Mouse (Mus musculus) embryonic stem cell, embryonic (primary cell): Measurements from ENCODE around the gene Spata2l.

Source experiments
- CTCF ChIA-PET, 4 experiments: fragments of 300-600 bp in 2 of 4; fragments of 350-600 bp in 2 of 4; sonication (Branson Sonifier 250); formaldehyde crosslinking; loops; one replicate each; lab custom pipeline; 2022; ENCODE audit warnings: inconsistent platforms in 2 of 4; lab: Charles Lee
- POLR2A ChIA-PET, 4 experiments: fragments of 300-600 bp in 2 of 4; fragments of 350-600 bp in 2 of 4; sonication (Branson Sonifier 250); formaldehyde crosslinking; loops; one replicate each; lab custom pipeline; 2022; ENCODE audit warnings: antibody characterized with exemption in 4 of 4, inconsistent platforms in 1 of 4; lab: Charles Lee

The Spata2l gene

GRCm38 (mm10) chr8:123193771-123194170 lies 42.3 kb downstream of the Spata2l start:
- CTCF ChIA-PET, result interaction anchor here (0.6 to 1.4 kb wide), 5 partner anchors 8 to 575 kb away, joined by 3 to 14 read pairs (median 6); partner anchors contain the start of genes Chmp1a (in 1 of the 4) and Spata33 (in 1 of the 4)
- POLR2A ChIA-PET, result interaction anchor here in 3 of 4 experiments (0.6 to 2.0 kb wide), 11 partner anchors 9 to 87 kb away, joined by 3 to 8 read pairs (median 4); partner anchors contain the start of genes Chmp1a (in 1 of the 3) and Spata33 (in 1 of the 3)

- POLR2A ChIA-PET, result interaction anchor here in 3 of 4 experiments (0.6 to 3.6 kb wide), 12 partner anchors 11 to 655 kb away, joined by 3 to 15 read pairs (median 6); partner anchors contain the start of genes Chmp1a (in 2 of the 3) and Spata33 (in 2 of the 3)
- CTCF ChIA-PET, result interaction anchor here in 3 of 4 experiments (0.8 to 3.6 kb wide), 10 partner anchors 10 to 284 kb away, joined by 3 to 17 read pairs (median 7); partner anchors contain the start of genes Chmp1a (in 2 of the 3) and Spata33 (in 2 of the 3)
Measured at GRCm38 (mm10) chr8:123191908-123192307, 44.1 kb downstream of the Spata2l start.

- CTCF ChIA-PET, result interaction anchor here (0.6 to 3.6 kb wide), 28 partner anchors 11 to 688 kb away, joined by 3 to 17 read pairs (median 4); partner anchors contain the start of genes Chmp1a (in 4 of the 4) and Spata33 (in 4 of the 4)
- POLR2A ChIA-PET, result interaction anchor here (0.7 to 3.6 kb wide), 22 partner anchors 8 to 299 kb away, joined by 3 to 15 read pairs (median 4); partner anchors contain the start of genes Chmp1a (in 3 of the 4), Spata33 (in 3 of the 4) and Sult5a1 (in 1 of the 4)
Measured at GRCm38 (mm10) chr8:123190678-123191077, 45.4 kb downstream of the Spata2l start.

DNA sequence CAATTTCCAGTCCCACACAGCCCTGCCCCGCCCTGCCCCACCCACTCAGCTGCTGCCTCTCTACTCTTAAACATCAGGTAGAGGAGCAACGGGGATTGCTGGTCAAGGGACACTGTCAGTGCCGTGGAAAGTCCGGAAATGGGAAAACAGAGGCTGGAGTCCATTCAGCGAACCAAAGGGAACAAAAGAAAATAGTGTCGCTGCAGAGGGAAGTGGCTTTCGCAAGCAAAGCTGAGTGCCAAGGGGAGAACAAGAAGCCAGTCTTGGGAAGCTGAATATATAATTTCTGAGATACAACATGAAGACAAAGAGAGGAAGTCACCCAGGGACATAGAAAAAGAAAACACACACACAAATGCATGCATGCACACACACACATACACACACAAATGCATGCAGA lies 47.2 kb downstream of the Spata2l start:
- ChIA-PET POLR2A (interaction anchor here (0.6 to 2.3 kb wide), 7 partner anchors 9 to 842 kb away, joined by 3 to 11 read pairs (median 4); partner anchors contain the start of genes Chmp1a (in 1 of the 4) and Spata33 (in 1 of the 4)), CTCF (interaction anchor here (0.5 to 3.6 kb wide), 7 partner anchors 8 to 1037 kb away, joined by 3 to 17 read pairs (median 3); no protein-coding TSS in a partner anchor)

- POLR2A ChIA-PET, result interaction anchor here in 2 of 4 experiments (1.0 to 2.3 kb wide), 4 partner anchors 9 to 38 kb away, joined by 3 to 11 read pairs (median 4); partner anchors contain the start of genes Chmp1a (in 1 of the 2) and Spata33 (in 1 of the 2)
- CTCF ChIA-PET, result interaction anchor here in 1 of 4 experiments (0.6 kb wide), 1 partner anchor 18 kb away, joined by 3 read pairs; no protein-coding TSS in a partner anchor
Measured at GRCm38 (mm10) chr8:123188006-123188405, 48.0 kb downstream of the Spata2l start.

DNA sequence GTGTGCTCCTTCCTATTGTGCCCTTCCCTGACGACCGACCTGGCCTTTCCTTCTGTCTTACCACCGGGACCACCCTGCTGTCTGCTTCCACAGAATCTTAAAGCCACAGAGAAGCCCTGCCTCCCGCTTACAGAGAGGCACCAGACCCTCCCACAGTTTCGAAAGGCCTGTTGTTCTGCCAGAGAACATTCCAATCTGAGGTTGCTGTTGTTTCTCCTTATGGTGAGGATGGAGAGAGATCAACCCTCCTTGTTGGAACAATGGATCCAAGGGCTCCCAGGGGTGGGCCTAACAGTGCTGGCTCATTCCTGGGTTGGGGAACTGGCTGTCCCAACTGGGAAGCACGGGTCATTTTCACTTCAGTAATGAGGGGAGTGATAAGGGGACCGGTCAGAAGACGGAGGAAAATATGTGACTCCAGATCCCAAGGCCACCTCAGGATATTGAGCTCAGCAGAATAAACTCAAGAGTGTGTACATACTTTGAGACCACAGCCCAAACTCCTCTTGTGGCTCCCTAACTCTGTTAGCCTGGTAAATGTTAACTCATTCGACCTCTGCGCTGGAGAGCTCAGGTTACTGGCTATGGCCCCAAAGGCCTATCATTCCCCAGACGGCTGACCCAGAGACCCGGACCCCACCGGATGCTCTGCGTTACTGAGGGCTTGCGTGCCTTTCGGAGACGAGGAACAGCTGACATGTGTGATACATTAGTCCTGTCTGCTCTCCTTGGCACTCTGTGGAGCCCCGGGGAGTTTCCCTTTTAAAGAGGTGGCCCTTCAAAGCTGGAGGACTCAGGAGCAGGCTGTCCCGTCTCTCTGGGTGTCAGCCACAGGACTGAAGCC lies 50.2 kb downstream of the Spata2l start, which contains the start of gene Dpep1:
Gene Dpep1 (plus strand): TSS at position 677 of the 844 bp plus-strand sequence.
- ChIA-PET POLR2A (interaction anchor here in 3 of 4 experiments (0.6 to 2.2 kb wide), 14 partner anchors 9 to 612 kb away, joined by 3 to 8 read pairs (median 4); partner anchors contain the start of genes Chmp1a (in 2 of the 3) and Spata33 (in 2 of the 3)), CTCF (interaction anchor here in 3 of 4 experiments (0.6 to 1.0 kb wide), 4 partner anchors 28 to 1213 kb away, joined by 3 to 4 read pairs (median 3); no protein-coding TSS in a partner anchor)

DNA sequence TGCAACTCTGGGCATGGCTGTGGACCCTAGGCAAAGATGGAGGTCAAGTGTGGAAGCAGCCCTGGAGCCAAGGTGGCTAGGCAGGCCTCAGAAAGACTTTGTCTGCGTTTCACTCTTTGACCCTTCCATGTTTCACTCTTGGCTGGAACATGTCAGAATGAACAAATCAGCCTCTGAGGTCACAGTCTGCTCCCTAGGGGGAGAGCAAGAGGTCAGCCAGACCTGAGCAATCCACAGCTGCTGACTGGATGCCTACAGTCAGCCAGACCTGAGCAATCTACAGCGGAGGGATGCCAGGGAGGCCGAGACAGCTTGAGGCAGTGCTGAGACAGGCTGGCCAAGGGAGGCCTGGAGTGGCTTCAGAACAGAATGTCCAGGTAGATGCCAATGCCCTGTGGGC lies 54.6 kb downstream of the Spata2l start:
- CTCF ChIA-PET, result interaction anchor here in 2 of 4 experiments (0.6 kb wide), 3 partner anchors 25 to 463 kb away, joined by 3 read pairs; no protein-coding TSS in a partner anchor
- POLR2A ChIA-PET, result interaction anchor here in 2 of 4 experiments (0.6 to 1.9 kb wide), 7 partner anchors 9 to 326 kb away, joined by 3 to 7 read pairs (median 3); partner anchors contain the start of genes Chmp1a (in 1 of the 2) and Spata33 (in 1 of the 2)
